Mouse (Mus musculus) left cerebral cortex, postnatal 14 days (tissue): Measurements from ENCODE around the gene Rassf2. TPM values are rescaled to one million over a fixed set of nuclear protein-coding genes. Genes with fewer than 3 reads are reported as not detected.

Experiments used
- DNase-seq, 2 experiments: peaks; one replicate each; pipeline ENCODE4 v3.0.0; 2021 to 2022; ENCODE audit warnings: low spot score in 2 of 2, mixed read lengths in 1 of 2
- intact Hi-C: fragments of 180-260 bp; cut with DNase I; formaldehyde crosslinking; loops from one replicate; pipeline ENCODE4 v1.15.1; 2025
- total RNA-seq, 2 experiments: library from RNA; stranded (reverse); gene quantifications; 2 replicates each; pipeline ENCODE4 v1.2.3; 2021

Rassf2 gene
- total RNA-seq, 2 experiments from 2014 or later: 32.6 to 34.5 TPM

- intact Hi-C loops: loop anchor here (5.0 kb wide), 2 partner anchors 76 to 131 kb away; no protein-coding TSS in a partner anchor
- DNase-seq: peak in 1 of 2 experiments; percentile 3
Observed at GRCm38 (mm10) chr2:131980866-131981265, 49.2 kb downstream of the Rassf2 start.

- DNase-seq: peak in 1 of 2 experiments; percentile 0
- intact Hi-C loops: no loop called here
Observed at GRCm38 (mm10) chr2:131976663-131977062, 53.4 kb downstream of the Rassf2 start.

- intact Hi-C loops: no loop called here
Observed at GRCm38 (mm10) chr2:131971098-131971497, 59.0 kb downstream of the Rassf2 start.

GRCm38 (mm10) chr2:131970597-131970996 is 59.5 kb downstream of the Rassf2 start:
- intact Hi-C loops: no loop called here
- peak in 1 of 2 experiments; percentile 2 for DNase-seq

More at GRCm38 (mm10) chr2:131971098-131971497, 59.0 kb downstream of the Rassf2 start:
- DNase-seq: peak; percentile 2 to 41

DNA sequence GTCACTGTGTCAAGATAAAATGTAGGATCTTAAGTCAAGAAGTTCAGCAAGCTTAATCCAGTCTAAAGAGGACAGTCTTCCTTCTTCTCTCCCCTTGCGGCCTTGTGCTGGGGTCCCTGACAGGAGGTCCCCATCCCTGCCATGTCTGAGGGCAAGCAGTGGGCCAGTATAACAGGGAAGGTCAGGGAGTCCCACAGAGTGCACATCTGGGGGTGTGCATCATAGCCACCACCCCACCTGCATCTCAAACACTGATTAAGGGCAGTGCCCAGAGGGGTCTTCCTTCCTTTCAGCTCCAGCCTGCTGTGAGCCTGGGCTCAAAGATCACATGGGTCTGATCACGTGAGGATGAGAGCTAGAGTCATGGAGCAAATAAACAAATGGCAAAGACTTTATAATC is 68.4 kb downstream of the Rassf2 start:
- intact Hi-C loops: no loop called here
- DNase-seq: peak in 1 of 2 experiments; percentile 1

- DNase-seq: peak in 1 of 2 experiments; percentile 1
- intact Hi-C loops: loop anchor here (10.0 kb wide), 1 partner anchor 403 kb away; no protein-coding TSS in a partner anchor
Observed at GRCm38 (mm10) chr2:131957731-131958222, 72.3 kb downstream of the Rassf2 start.

DNA sequence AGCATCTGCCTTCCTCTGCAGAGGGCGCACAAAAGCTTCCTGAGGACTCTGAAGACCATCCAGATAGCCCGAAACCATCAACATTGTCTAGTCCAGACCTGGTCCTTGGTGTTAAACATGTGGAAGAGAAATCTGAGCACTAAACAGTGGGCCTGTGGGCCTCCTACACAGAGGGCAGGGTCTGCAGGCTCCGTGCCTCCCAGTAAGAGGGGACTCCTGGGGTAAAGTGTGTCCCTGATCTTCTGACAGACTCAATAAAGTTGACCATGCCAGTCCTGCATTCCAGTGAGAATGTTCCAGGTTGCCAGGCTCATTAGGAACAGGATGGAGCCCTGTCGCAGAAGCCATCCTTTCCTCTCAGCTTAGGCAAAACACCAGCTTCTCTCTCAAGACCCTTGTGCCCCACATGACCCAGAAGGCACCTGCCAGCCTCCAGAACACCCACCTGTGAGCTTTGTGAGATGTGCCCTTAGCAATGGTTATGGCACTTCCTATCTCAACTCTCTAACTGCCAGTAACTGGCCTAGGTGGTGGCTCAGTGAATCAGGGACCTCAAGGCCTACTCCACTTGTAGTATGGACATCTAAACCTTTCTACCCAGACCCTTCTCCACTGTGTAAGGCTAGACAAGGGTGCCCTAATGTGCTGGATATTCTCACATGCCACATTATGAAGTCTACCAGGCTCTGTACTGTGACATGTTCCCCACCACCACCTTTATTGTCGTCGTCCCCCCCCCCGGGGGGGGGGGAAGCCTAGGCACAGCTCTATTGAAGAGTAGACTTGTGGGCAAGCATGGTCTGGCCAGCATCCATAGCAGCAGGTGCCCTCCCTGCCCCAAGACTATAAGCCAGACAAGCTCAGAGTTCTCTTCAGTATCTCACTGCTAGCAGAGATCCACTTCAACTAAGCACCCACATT is 73.5 kb downstream of the Rassf2 start:
- intact Hi-C loops: loop anchor here (10.0 kb wide), 1 partner anchor 402 kb away; no protein-coding TSS in a partner anchor
- DNase-seq: peak in 1 of 2 experiments; percentile 1

DNA sequence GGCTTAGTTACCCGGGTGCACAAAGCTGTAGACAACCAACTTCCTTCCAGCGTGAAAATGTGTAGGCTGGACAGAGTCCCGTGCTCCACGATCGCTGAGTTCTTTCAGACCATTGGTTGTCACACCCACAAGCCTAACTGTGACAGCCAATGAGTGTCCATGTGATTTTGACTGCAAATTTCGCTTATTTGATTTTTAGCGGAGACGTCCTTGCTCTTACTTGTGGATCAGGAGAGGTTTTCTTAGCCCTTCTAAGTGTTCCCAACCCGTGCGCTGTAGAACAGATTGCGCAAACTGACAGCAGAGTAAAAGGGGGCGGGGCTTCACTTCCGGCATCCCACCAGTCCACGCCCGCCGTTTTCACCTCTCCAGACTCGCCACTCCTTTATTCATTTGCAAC is 74.8 kb downstream of the Rassf2 start:
- peak in 1 of 2 experiments; percentile 5 for DNase-seq
- intact Hi-C loops: loop anchor here (10.0 kb wide), 1 partner anchor 400 kb away; no protein-coding TSS in a partner anchor

DNA sequence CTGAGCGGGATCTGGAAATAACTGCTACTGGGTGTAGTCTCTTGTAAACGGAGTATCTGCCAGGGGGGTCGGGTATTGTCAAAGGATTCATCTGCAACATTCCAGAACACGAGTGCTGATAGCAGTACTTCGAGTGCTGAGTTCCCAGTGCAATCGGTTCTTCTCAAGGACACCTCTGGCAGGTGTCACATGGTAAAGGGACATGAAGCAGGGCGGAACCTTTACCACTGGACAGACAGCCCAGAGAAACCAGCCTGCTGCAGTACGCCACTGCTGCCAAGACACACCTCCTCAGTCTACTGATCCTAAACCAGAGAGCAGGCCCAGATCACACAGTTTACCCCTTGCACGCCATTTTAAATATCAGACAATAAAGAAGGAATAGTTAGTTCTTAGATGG is 75.2 kb downstream of the Rassf2 start:
- DNase-seq: peak in 1 of 2 experiments; percentile 1
- intact Hi-C loops: loop anchor here (10.0 kb wide), 1 partner anchor 400 kb away; no protein-coding TSS in a partner anchor

- DNase-seq: peak in 1 of 2 experiments; percentile 1
- intact Hi-C loops: loop anchor here (10.0 kb wide), 1 partner anchor 399 kb away; no protein-coding TSS in a partner anchor
Observed at GRCm38 (mm10) chr2:131953711-131954110, 76.3 kb downstream of the Rassf2 start.

DNA sequence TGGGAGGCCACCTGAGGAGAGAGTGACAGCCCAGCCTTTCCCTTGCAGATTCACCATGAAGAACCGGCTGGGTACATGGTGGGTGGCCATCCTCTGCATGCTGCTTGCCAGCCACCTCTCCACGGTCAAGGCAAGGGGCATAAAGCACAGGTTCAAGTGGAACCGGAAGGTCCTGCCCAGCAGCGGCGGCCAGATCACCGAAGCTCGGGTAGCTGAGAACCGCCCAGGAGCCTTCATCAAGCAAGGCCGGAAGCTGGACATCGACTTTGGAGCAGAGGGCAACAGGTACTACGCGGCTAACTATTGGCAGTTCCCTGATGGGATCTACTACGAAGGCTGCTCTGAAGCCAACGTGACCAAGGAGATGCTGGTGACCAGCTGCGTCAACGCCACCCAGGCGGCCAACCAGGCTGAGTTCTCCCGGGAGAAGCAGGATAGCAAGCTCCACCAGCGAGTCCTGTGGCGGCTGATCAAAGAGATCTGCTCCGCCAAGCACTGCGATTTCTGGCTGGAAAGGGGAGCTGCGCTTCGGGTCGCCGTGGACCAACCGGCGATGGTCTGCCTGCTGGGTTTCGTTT is 77.0 kb downstream of the Rassf2 start:
- peak in 1 of 2 experiments; percentile 6 for DNase-seq
- intact Hi-C loops: loop anchor here (10.0 kb wide), 1 partner anchor 398 kb away; no protein-coding TSS in a partner anchor

- peak in 1 of 2 experiments; percentile 6 for DNase-seq
- intact Hi-C loops: loop anchor here (10.0 kb wide), 1 partner anchor 398 kb away; no protein-coding TSS in a partner anchor
Observed at GRCm38 (mm10) chr2:131952456-131952855, 77.6 kb downstream of the Rassf2 start.

DNA sequence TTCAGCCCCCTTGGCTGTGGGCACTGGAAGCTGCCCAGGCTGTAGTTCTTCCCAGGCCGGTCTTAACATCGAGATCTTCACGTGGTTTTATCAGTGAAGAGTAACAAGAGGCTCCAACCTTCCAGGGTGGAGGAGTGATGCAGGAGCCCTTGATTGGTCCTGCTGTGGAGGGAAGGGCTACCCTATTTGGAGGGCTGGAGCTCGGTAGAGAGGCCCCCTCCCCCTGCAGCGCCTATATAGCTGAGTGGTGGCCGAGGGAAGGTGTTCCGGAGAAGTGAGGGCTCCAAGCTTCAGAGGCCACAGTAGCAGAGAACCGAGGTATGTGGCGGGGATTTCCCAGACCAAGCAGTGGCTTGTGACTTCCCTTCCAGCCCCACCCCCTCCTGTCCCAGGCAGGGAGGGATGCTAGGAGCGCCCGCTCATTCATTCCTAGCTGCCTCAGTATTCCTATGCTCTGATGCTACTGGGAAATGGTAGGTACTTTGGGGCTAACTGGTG is 79.4 kb downstream of the Rassf2 start, which contains the start of gene Prnd:
Prnd (plus strand) TSS at position 264 of the 498 bp plus-strand sequence.
- peak in 1 of 2 experiments; percentile 1 for DNase-seq
- intact Hi-C loops: loop anchor here (10.0 kb wide), 1 partner anchor 396 kb away; no protein-coding TSS in a partner anchor

GRCm38 (mm10) chr2:131949767-131950597 is 80.1 kb downstream of the Rassf2 start:
- peak; percentile 63 to 79 for DNase-seq
- intact Hi-C loops: loop anchor here (2.0 to 10.0 kb wide), 3 partner anchors 121 to 395 kb away; no protein-coding TSS in a partner anchor

DNA sequence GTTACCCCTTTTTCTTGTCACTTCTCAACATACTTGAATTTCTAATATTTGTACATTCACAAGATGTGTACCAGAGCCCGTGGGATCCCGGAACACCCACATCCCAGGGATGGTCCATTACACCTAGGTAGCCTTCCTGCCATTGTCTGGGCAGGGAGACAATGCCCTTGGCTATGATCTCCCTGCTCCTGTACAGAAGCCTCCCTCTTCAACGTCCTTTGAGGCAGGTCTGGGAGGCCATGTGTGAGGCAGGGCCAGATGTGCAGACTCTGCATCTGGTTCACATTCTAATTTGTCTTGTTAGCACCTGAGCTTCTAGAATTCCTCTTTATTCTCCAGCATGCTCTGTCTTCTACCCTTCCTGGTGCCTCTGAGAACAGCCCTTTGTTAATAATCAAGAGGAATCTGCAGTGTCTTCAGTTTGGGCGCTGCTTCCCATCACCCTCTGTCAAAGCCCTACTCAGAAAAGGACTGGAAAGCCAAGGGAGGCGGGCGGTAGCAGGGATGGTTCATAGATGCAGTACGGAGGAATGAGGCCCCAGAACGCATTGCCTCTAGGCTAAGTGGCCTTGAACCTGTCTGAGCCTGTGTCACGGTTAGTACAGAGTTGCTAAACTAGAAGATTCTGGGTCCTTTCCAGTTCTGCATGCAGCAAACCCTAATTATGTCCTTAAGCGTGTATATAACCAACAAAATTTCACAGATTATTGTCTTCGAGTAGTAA is 81.0 kb downstream of the Rassf2 start:
- peak in 1 of 2 experiments; percentile 2 for DNase-seq
- intact Hi-C loops: loop anchor here (2.0 kb wide), 2 partner anchors 120 to 128 kb away; no protein-coding TSS in a partner anchor

GRCm38 (mm10) chr2:131948156-131948555 is 81.9 kb downstream of the Rassf2 start:
- peak in 1 of 2 experiments; percentile 1 for DNase-seq
- intact Hi-C loops: loop anchor here (2.0 kb wide), 2 partner anchors 119 to 127 kb away; no protein-coding TSS in a partner anchor

DNA sequence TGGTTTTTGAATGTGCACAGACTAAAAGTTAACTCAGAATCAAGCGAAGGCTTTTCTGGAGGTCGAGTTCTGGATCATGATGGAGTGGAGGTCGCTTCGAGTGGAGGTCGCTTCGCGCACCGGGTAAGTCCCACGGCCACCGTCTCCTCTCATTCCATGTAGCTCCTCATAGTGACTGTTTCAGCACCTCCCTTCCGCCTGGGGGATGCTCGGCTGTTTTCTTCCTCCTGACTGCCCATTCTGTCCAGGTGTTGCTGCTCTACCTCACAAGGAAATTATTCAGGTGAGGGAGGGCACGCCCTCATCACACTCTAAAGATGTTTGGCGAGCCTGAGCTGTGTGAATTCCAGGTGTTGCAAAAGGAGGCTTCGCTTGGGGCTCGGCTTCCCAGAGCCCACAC is 83.7 kb downstream of the Rassf2 start:
- intact Hi-C loops: no loop called here
- peak in 1 of 2 experiments; percentile 1 for DNase-seq
